Mouse (Mus musculus): ENCODE measurements around the gene Gm7849. TPM values are rescaled to one million over a fixed set of nuclear protein-coding genes. Genes with fewer than 3 reads are reported as not detected.
"Not testable (repeated sequence)": the region's sequence is repeated elsewhere in the genome, so short reads cannot be mapped to it uniquely, and the experiment has no call there.

The Gm7849 gene
- polyA plus RNA-seq (2012; rRNA removed) = not detected in 2 replicates

GRCm38 (mm10) chr8:21456460-21456859 lies at the start of gene Gm7849:
Gm7849 (minus strand) TSS chr8:21456560.
- not testable (repeated sequence) for H3K4me1 ChIP-seq (ENCODE audit: control insufficient read depth, insufficient read depth, low read length); H3K27ac ChIP-seq (ENCODE audit: control insufficient read depth, insufficient read depth, low read depth, low read length); H3K27me3 ChIP-seq (ENCODE audit: control insufficient read depth, insufficient read depth, low read length); H3K36me3 ChIP-seq (ENCODE audit: control insufficient read depth, insufficient read depth, low read length); H3K4me3 ChIP-seq (ENCODE audit: control insufficient read depth, low read depth, low read length)

GRCm38 (mm10) chr8:21427111-21427510 lies 29.2 kb downstream of the Gm7849 start, which contains the start of gene Defa36:
Defa36 (plus strand) TSS chr8:21427411.
- H3K4me3 ChIP-seq (ENCODE audit: control insufficient read depth, low read depth, low read length); H3K27me3 ChIP-seq (ENCODE audit: control insufficient read depth, insufficient read depth, low read length); H3K27ac ChIP-seq (ENCODE audit: control insufficient read depth, insufficient read depth, low read depth, low read length); H3K4me1 ChIP-seq (ENCODE audit: control insufficient read depth, insufficient read depth, low read length); H3K36me3 ChIP-seq (ENCODE audit: control insufficient read depth, insufficient read depth, low read length): not testable (repeated sequence)

Other genes with a start within 250 kb of the Gm7849 start
- not detected in 2 replicates for gene Gm15292, start 206.8 kb downstream of the Gm7849 start, polyA plus RNA-seq (2012; rRNA removed)
- not detected in 2 replicates for gene Defa27, start 141.0 kb downstream of the Gm7849 start, polyA plus RNA-seq (2012; rRNA removed)
- gene Defa29, start 129.5 kb downstream of the Gm7849 start, polyA plus RNA-seq (2012; rRNA removed) = 4.2 and 7.3 TPM in 2 replicates
- gene Defa2, start 78.0 kb downstream of the Gm7849 start, polyA plus RNA-seq (2012; rRNA removed) = not detected in 2 replicates
- gene Defa33, start 64.7 kb downstream of the Gm7849 start, polyA plus RNA-seq (2012; rRNA removed) = not detected in 2 replicates
- gene Defa36, start 29.1 kb downstream of the Gm7849 start, polyA plus RNA-seq (2012; rRNA removed) = not detected in 2 replicates
- not detected in 2 replicates for gene Defa20, start 52.7 kb upstream of the Gm7849 start, polyA plus RNA-seq (2012; rRNA removed)
- gene Defa32, start 72.5 kb upstream of the Gm7849 start, polyA plus RNA-seq (2012; rRNA removed) = not detected in 2 replicates
- not detected in 2 replicates for gene Defa37, start 108.8 kb upstream of the Gm7849 start, polyA plus RNA-seq (2012; rRNA removed)
- not detected in 2 replicates for gene Defa28, start 126.4 kb upstream of the Gm7849 start, polyA plus RNA-seq (2012; rRNA removed)
- not detected in 2 replicates for gene Gm7861, start 137.9 kb upstream of the Gm7849 start, polyA plus RNA-seq (2012; rRNA removed)
- not detected in 2 replicates for gene Defa26, start 161.6 kb upstream of the Gm7849 start, polyA plus RNA-seq (2012; rRNA removed)
- not detected in 2 replicates for gene Defa17, start 199.2 kb upstream of the Gm7849 start, polyA plus RNA-seq (2012; rRNA removed)
- gene Defa34, start 209.2 kb upstream of the Gm7849 start, polyA plus RNA-seq (2012; rRNA removed) = not detected in 2 replicates
- not detected in 2 replicates for gene AY761184, start 247.1 kb upstream of the Gm7849 start, polyA plus RNA-seq (2012; rRNA removed)